Mouse (Mus musculus): Measurements from ENCODE around the gene Shroom1. TPM values are rescaled to one million over a fixed set of nuclear protein-coding genes. Genes with fewer than 3 reads are reported as not detected.

Gene Shroom1
- polyA plus RNA-seq, 1 experiment from 2014 or later = not detected

DNA sequence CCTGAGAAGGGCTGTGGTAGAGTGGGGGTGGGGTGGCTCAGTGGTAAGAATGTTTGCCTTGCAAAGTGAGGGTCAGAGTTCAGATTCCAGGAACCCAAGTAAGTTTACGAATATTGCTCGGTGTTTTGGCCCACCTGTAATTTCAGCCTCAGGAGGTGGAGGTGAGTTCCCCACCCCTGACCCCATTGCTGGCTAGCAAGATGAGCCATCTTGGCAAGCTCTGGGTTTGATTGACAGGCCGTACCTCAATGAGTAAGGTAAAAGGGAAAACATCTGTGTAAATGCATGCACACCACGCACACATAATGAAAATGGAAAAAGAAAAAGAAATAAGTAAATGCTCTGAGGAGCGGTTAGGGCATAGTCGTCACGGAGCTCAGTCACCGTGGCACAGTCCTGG, 47.4 kb downstream of the Shroom1 start:
- WGBS (ENCODE audit: missing documents) = 91% methylated on average over 7 of the region's 8 CpGs
- Histone ChIP-seq H3K36me3 (ENCODE audit: inconsistent target) (no peaks in the 10 kb centered on the region), H3K79me2 (ENCODE audit: inconsistent target) (no peaks in the 10 kb centered on the region), H3K27ac (no peak overlapping the region), H3K4me3 (ENCODE audit: inconsistent target) (no peak overlapping the region)

DNA sequence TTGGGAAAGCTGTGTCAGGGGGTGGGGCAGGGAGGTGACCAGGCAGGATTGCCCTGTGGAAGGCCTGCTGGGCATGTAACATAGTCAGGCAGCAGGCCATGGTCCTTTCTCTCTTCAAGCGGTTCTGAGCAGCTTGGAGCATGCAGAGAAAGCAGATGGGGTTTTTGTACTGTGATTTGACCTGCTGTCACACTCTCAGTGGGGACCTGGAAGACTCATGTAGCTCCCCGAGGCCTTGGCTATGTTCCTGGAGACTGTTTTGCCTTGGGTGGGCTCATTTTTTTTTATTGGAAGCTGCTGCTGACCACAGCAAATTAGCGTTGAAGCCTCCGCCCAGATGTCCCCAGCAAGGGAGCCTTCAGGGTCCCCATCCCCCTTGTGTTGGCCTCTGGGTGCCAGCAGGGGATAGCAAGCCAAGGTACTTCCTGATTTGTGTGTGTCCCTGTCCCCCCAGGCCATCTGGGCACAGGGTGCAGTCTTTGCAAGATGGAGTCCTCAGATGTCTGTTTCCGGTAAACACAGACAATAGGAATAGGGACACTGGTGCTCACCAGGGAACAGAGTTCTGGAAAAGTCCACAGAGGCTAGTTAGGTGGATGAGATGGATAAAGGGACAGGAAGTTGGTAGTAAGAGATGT, 48.1 kb downstream of the Shroom1 start:
- no peaks in the 10 kb centered on the region for H3K79me2 ChIP-seq (ENCODE audit: inconsistent target)
- 93% methylated on average over 5 of the region's 5 CpGs for WGBS (ENCODE audit: missing documents)
- H3K4me3 ChIP-seq (ENCODE audit: inconsistent target) = no peak overlapping the region
- H3K36me3 ChIP-seq (ENCODE audit: inconsistent target) = no peaks in the 10 kb centered on the region
- no peak overlapping the region for H3K27ac ChIP-seq

GRCm38 (mm10) chr11:53507098-53507805, 50.2 kb downstream of the Shroom1 start:
- Histone ChIP-seq H3K4me3 (ENCODE audit: inconsistent target) (no peak overlapping the region), H3K27ac (no peak overlapping the region), H3K36me3 (ENCODE audit: inconsistent target) (no peaks in the 10 kb centered on the region), H3K79me2 (ENCODE audit: inconsistent target) (no peaks in the 10 kb centered on the region)
- 93% methylated on average over 9 of the region's 9 CpGs for WGBS (ENCODE audit: missing documents)

DNA sequence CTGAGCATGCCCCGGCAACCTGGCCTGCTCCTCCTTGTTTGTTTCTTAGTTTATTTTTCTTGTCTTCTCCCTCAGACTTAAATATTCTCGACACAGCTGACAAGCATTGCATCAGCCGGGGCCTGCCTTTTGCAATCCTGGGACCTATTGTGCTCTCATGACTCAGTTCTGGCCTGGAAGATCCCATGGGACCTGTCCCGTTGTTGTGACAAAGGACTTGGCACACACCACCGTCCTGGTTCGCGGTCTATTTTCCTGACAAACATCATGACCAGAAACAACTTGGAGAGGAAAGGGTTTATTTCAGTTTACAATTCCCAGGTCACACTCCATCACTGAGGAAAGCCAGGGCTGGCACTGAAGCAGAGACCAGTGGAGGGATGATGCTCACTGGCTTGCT, 51.1 kb downstream of the Shroom1 start:
- H3K4me3 ChIP-seq (ENCODE audit: inconsistent target) = no peak overlapping the region
- no peaks in the 10 kb centered on the region for H3K36me3 ChIP-seq (ENCODE audit: inconsistent target)
- no peak overlapping the region for H3K27ac ChIP-seq
- 78% methylated on average over 7 of the region's 7 CpGs for WGBS (ENCODE audit: missing documents)
- H3K79me2 ChIP-seq (ENCODE audit: inconsistent target) = no peaks in the 10 kb centered on the region

DNA sequence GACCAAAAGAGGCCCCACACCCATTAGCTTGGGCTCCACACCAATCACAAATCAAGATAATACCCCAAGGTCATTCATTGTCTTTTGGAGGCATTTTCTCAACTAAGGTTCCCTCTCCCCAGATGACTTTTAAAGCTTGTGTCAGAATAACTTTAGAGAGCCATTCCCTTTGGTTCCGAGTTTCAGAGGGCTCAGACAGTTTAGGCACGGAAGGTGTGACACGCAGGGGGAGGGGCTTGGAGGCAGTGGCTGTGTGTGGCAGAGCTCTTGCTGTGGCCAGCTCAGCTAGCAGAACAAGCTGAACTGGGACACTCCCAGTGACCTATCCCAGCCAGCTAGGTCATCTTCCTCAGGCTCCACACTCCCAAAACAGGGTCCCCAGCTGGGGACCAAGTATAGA, 51.6 kb downstream of the Shroom1 start:
- 74% methylated on average over 3 of the region's 3 CpGs for WGBS (ENCODE audit: missing documents)
- no peak overlapping the region for H3K27ac ChIP-seq
- H3K36me3 ChIP-seq (ENCODE audit: inconsistent target) = no peaks in the 10 kb centered on the region
- H3K79me2 ChIP-seq (ENCODE audit: inconsistent target) = no peaks in the 10 kb centered on the region
- no peak overlapping the region for H3K4me3 ChIP-seq (ENCODE audit: inconsistent target)

DNA sequence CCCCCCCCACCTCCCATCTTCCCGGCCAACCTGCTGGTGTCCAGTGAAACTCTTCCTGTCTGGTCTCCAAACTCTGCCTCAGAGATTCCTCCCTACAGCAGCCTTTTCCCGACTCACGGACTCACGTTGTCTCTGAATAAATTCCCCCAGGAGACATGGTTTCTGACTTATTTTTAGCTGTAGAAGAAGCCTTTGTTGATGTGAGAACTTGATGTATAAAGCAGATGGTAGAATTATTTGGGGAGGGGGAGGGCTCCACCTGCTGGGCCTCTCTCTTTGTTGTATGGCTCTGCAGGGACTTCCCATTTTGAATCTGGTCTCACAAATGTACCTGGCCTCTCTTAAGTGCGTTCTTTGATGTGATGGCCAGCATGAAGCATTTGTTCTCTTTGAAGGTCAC, 53.3 kb downstream of the Shroom1 start:
- H3K36me3 ChIP-seq (ENCODE audit: inconsistent target) = no peaks in the 10 kb centered on the region
- no peak overlapping the region for H3K4me3 ChIP-seq (ENCODE audit: inconsistent target)
- H3K27ac ChIP-seq = no peak overlapping the region
- WGBS (ENCODE audit: missing documents) = 87% methylated on average over 5 of the region's 5 CpGs
- no peaks in the 10 kb centered on the region for H3K79me2 ChIP-seq (ENCODE audit: inconsistent target)

DNA sequence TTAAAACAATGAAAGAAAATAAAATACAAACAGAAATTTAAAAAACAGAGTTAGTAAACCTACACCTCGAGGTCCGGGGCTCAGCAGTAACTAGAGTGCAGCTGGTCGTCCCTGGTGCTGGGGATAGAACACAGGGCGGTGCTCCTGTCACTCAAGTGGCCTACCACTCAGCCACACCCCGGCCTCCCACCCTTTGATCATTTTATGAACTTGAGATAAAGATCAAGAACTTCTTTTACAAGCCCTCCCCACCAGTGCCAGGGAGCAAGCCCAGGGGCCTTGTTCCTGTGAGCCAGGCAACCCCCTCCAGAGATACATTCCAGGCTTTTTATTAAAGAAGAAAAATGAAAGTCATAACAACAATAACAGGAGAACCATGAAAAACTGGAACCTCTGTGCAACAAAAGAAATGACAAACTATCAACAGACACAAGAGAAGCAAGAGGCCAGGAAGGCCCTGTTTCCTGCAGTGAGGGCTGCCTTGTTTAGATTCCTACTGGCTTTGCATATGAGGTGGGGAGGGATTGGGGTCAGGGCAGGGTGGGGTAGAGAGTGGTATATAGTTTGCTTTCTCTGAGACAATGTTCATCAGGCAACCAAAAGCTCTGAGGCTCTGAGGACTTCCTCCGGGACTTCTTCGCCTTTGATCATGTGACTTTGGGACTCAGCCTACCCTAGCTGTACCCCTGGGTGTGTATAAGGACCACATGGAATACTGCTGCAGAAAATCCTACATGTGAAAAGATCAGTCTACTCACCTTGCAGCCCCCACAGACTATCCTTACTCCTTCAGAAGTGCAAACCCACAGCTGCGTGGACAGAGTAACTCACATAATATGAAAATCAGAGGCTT, 60.0 kb downstream of the Shroom1 start:
- no peak overlapping the region for H3K4me3 ChIP-seq (ENCODE audit: inconsistent target)
- WGBS (ENCODE audit: missing documents) = 49% methylated on average over 8 of the region's 8 CpGs
- no peak overlapping the region for H3K27ac ChIP-seq
- H3K79me2 ChIP-seq (ENCODE audit: inconsistent target) = peaks cover 20% of the 10 kb centered on the region
- H3K36me3 ChIP-seq (ENCODE audit: inconsistent target) = no peaks in the 10 kb centered on the region

Other genes with a start within 250 kb of the Shroom1 start
- gene Hspa4, start 156.7 kb upstream of the Shroom1 start, polyA plus RNA-seq (2018) = 93.1 to 460 TPM (median 147 TPM) in 3 replicates
- gene Zcchc10, start 132.5 kb upstream of the Shroom1 start, polyA plus RNA-seq (2018) = 9.7 to 15.8 TPM (median 10.5 TPM) in 3 replicates
- 21.9 to 44.8 TPM (median 33.0 TPM) in 3 replicates for gene Aff4, start 106.4 kb upstream of the Shroom1 start, polyA plus RNA-seq (2018)
- not detected in 3 replicates for gene Leap2, start 34.0 kb upstream of the Shroom1 start, polyA plus RNA-seq (2018)
- 63.1 to 230 TPM (median 195 TPM) in 3 replicates for gene Uqcrq, start 26.4 kb upstream of the Shroom1 start, polyA plus RNA-seq (2018)
- 1.1 to 2.2 TPM (median 1.7 TPM) in 3 replicates for gene Gdf9, start 26.2 kb upstream of the Shroom1 start, polyA plus RNA-seq (2018)
- not detected in 3 replicates for gene Gm10447, start 95 bp upstream of the Shroom1 start, polyA plus RNA-seq (2018)
- gene Gm9837, start 13.3 kb downstream of the Shroom1 start, polyA plus RNA-seq (2018) = not detected in 3 replicates
- gene Gm9945, start 23.0 kb downstream of the Shroom1 start, polyA plus RNA-seq (2018) = not detected in 3 replicates
- gene Sowaha, start 23.1 kb downstream of the Shroom1 start, polyA plus RNA-seq (2018) = not detected in 3 replicates
- gene Sept8, start 62.1 kb downstream of the Shroom1 start, polyA plus RNA-seq (2018) = 69.8 to 121 TPM (median 83.7 TPM) in 3 replicates
- 25.8 to 223 TPM (median 90.7 TPM) in 3 replicates for gene Kif3a, start 110.2 kb downstream of the Shroom1 start, polyA plus RNA-seq (2018)
- gene Il4, start 161.5 kb downstream of the Shroom1 start, polyA plus RNA-seq (2018) = 0.53 to 1.6 TPM in 2 of 3 replicates, not detected in the other
- gene Il13, start 177.5 kb downstream of the Shroom1 start, polyA plus RNA-seq (2018) = not detected in 3 replicates